28 mouse cellular contexts compared by ENCODE assay signal in the genomic region with DNA sequence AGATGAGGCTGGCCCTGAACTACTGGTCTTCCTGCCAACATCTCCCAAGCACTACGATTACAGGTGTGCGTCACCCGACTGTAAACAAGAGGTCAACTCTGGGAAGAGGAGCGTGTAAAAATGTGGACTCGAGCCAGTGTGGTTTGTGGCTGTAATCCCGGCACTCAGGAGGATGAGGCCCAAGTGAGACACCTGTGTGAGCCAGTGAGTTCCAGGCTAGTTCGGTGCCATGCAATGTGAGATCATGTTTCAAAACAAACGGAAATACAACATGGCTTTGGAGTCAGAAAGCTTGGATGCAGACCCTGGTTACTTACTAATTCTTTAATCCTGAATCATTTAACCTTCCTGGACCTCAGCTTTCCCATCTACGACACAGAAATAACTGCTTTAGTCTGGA. TPM values are rescaled to one million over a fixed set of nuclear protein-coding genes. Genes with fewer than 3 reads are reported as not detected.
A peak's percentile ranks its signal among the peaks of the same experiment; 100 is the strongest.
DNase-seq lines count a peak whose midpoint lies in the region; ATAC-seq and TF ChIP-seq lines count a peak whose summit lies in the region.
"Had no signal": no experiment of that assay in that cellular context is flagged by ENCODE, and none has a peak within 500 bp of the region (broad histone marks: within the 10 kb centered on the region; RNA-seq: fewer than 3 reads in every experiment).

No protein-coding gene starts in this region.

- 91% methylated on average over 9 of the region's 9 CpGs for WGBS in forebrain, embryonic 13.5 days

- no peak overlapping the region for H3K4me3 ChIP-seq in gastrocnemius, adult 2 months
- H3K4me3 ChIP-seq in C2C12 (ENCODE audit: insufficient read depth, poor library complexity, severe bottlenecking), result no peak overlapping the region
- no peak overlapping the region for H3K4me3 ChIP-seq in forebrain, embryonic 13.5 days
- H3K4me3 ChIP-seq: embryonic facial prominence, embryonic 12.5 days; erythroblast, embryonic 14.5 days; forebrain, embryonic 15.5 days; heart, embryonic 13.5 days had no signal

- no peak overlapping the region for H3K9ac ChIP-seq in forebrain, embryonic 13.5 days
- H3K9ac ChIP-seq: embryonic facial prominence, embryonic 12.5 days; forebrain, embryonic 15.5 days; heart, embryonic 13.5 days; hindbrain, embryonic 14.5 days had no signal

- no peak for ATAC-seq in forebrain, embryonic 13.5 days
- ATAC-seq: activated CD4-positive, CD25-positive, alpha-beta regulatory T cell, adult 4 months; forebrain, embryonic 15.5 days; hindbrain, postnatal 0 days; inflammation-experienced regulatory T-cells, adult 6 months; intestine, embryonic 16.5 days had no signal

- H3K27ac ChIP-seq in gastrocnemius, adult 2 months, result peak overlapping the region; percentile 8; the same call in 1 of the 2 replicates
- H3K27ac ChIP-seq in forebrain, embryonic 13.5 days, result no peak overlapping the region
- H3K27ac ChIP-seq: embryonic facial prominence, embryonic 12.5 days; forebrain, embryonic 15.5 days; heart, embryonic 13.5 days; hindbrain, embryonic 14.5 days; hindbrain, postnatal 0 days had no signal

- H3K4me1 ChIP-seq in forebrain, embryonic 13.5 days, result peaks cover 4% of the 10 kb centered on the region; the same call in 1 of the 2 replicates
- H3K4me1 ChIP-seq: forebrain, embryonic 15.5 days had no signal

- H3K27me3 ChIP-seq in C2C12 (ENCODE audit: control insufficient read depth, insufficient read depth, insufficient read length), result no peaks in the 10 kb centered on the region
- H3K27me3 ChIP-seq in forebrain, embryonic 13.5 days, result no peaks in the 10 kb centered on the region
- H3K27me3 ChIP-seq: CH12.LX; embryonic facial prominence, embryonic 12.5 days; forebrain, embryonic 15.5 days; heart, embryonic 13.5 days had no signal

- H3K9me3 ChIP-seq in forebrain, embryonic 13.5 days (replicated peaks), result no peaks in the 10 kb centered on the region
- H3K9me3 ChIP-seq: embryonic facial prominence, embryonic 12.5 days; forebrain, embryonic 15.5 days; G1E; heart, embryonic 13.5 days had no signal

- H3ac ChIP-seq in C2C12 (ENCODE audit: control insufficient read depth, insufficient read length, low read depth), result no peak overlapping the region

- H3K4me2 ChIP-seq in forebrain, embryonic 13.5 days, result no peak overlapping the region
- H3K4me2 ChIP-seq: embryonic facial prominence, embryonic 12.5 days; forebrain, embryonic 15.5 days; heart, embryonic 13.5 days; hindbrain, embryonic 14.5 days had no signal

- peaks cover 4% of the 10 kb centered on the region for H3K36me3 ChIP-seq in C2C12 (ENCODE audit: control insufficient read depth, insufficient read depth)
- no peaks in the 10 kb centered on the region for H3K36me3 ChIP-seq in forebrain, embryonic 13.5 days (ENCODE audit: poor library complexity, severe bottlenecking)
- H3K36me3 ChIP-seq: forebrain, embryonic 15.5 days; G1E; heart, embryonic 13.5 days had no signal

- peak; percentile 34 for DNase-seq in gastrocnemius, adult 2 months
- no peak for DNase-seq in gastrocnemius, postnatal 14 days
- DNase-seq in 3134 (ENCODE audit: extremely low read depth, insufficient read length, low spot score), result peak; percentile 76
- DNase-seq in fibroblast of lung, adult 2 months (ENCODE audit: low read depth), result peak; percentile 76
- no peak for DNase-seq in cerebellum, adult 18-20 months
- DNase-seq: adrenal gland, adult 8-10 months; adrenal gland, postnatal 25 days; cerebellum, adult 11-12 months; cerebellum, adult 9-10 months; cerebellum, postnatal 14 days; gastrocnemius, postnatal 10 days; heart, adult 18-20 months; heart, postnatal 14 days; heart, postnatal 4 days; kidney, adult 2 months had no signal

- intact Hi-C loops in gastrocnemius, adult 2 months (cut with DNase I), result no loop called here
- intact Hi-C loops in gastrocnemius, postnatal 14 days (cut with DNase I; ENCODE audit: low total_unique reads), result no loop called here

- H3K79me3 ChIP-seq in C2C12 (ENCODE audit: low read depth), result peaks cover 94% of the 10 kb centered on the region

- no peak for TF ChIP-seq CTCF in gastrocnemius, adult 2 months (IDR thresholded peaks at IDR 0.05)
- no peak for TF ChIP-seq CTCF in C2C12 (IDR thresholded peaks at IDR 0.05; ENCODE audit: control insufficient read depth, insufficient read depth, insufficient read length)

- peaks cover 100% of the 10 kb centered on the region for H3K79me2 ChIP-seq in C2C12 (ENCODE audit: control insufficient read depth, insufficient read depth)

TF ChIP-seq in C2C12, 6 proteins besides CTCF, POLR2A, EP300 and RAD21:
- TF ChIP-seq FOSL1 (IDR thresholded peaks at IDR 0.05; ENCODE audit: insufficient read depth, low read length, poor library complexity, severe bottlenecking) (no peak), CEBPB (IDR thresholded peaks at IDR 0.05; ENCODE audit: low read depth) (no peak), MYOG (IDR thresholded peaks at IDR 0.05; ENCODE audit: control insufficient read depth, extremely low read depth, insufficient read length) (no peak), MYOD1 (IDR thresholded peaks at IDR 0.05; ENCODE audit: control insufficient read depth, insufficient read length, low read depth) (peak; percentile 65), USF1 (IDR thresholded peaks at IDR 0.05; ENCODE audit: low read depth) (no peak), MAX (IDR thresholded peaks at IDR 0.05) (peak; percentile 70)

RNA-seq across cellular contexts. Expression of gene Fmnl3, which starts 11.3 kb away (rescaled TPM):
- 1 to 10 TPM; 5.5 to 7.2 TPM for total RNA-seq in gastrocnemius, adult 2 months (2021)
- 10 to 100 TPM; 13.3 to 13.6 TPM for total RNA-seq in gastrocnemius, postnatal 14 days (2021)
- 76.6 TPM for polyA plus RNA-seq in C2C12 (2012; fragmentation: generic; extraction: Trizol)
- polyA plus RNA-seq in forebrain, embryonic 13.5 days (2015; fragmentation: Nextera tagmentation; extraction: Ambion mirVana), result 8.1 and 8.2 TPM in 2 replicates

RNA-seq across cellular contexts. Expression of gene Tmbim6, which starts 33.7 kb away (rescaled TPM):
- total RNA-seq in gastrocnemius, adult 2 months (2021), result 100 to 1,000 TPM; 181 to 184 TPM
- total RNA-seq in gastrocnemius, postnatal 14 days (2021), result 100 to 1,000 TPM; 167 to 170 TPM
- 372 TPM for polyA plus RNA-seq in C2C12 (2012; fragmentation: generic; extraction: Trizol)
- 227 and 249 TPM in 2 replicates for polyA plus RNA-seq in forebrain, embryonic 13.5 days (2015; fragmentation: Nextera tagmentation; extraction: Ambion mirVana)

Comparison
In these comparisons a context has a peak if more than half of its experiments do, and no peak if none do; other contexts are left out.
1. DNase-seq: peak in gastrocnemius, adult 2 months (single experiment), 3134 (single experiment) and fibroblast of lung, adult 2 months (single experiment); none in gastrocnemius, postnatal 14 days (single experiment) and cerebellum, adult 18-20 months (0 of 2).